Comparison of ENCODE assay signal across 9 mouse cellular contexts in the genomic region with DNA sequence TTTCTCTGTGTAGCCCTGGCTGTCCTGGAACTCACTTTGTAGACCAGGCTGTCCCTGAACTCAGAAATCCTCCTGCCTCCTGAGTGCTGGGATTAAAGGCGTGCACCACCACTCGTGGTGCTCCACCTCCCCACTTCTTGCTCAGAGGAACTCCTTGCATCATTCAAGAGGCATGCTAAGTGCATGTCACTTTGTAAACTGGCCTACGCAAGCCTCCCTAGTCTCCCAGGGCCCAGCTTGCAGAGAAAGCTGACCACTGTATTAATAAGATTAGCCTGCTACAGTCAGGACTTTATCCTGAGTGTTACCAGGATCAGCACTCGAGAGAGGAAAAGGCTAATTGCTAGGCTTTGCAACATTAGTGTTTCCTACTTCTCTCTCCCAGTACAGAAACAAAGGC.
"Had no signal": no experiment of that assay in that cellular context is flagged by ENCODE, and none has a peak within 500 bp of the region (broad histone marks: within the 10 kb centered on the region; RNA-seq: fewer than 3 reads in every experiment).

No protein-coding gene starts in this region.

- ATAC-seq: liver, postnatal 0 days; midbrain, embryonic 13.5 days; midbrain, embryonic 15.5 days had no signal

- DNase-seq: liver, embryonic 13.5 days; liver, postnatal 0 days; lung, embryonic 14.5 days; right cerebral cortex, postnatal 14 days; thymus, adult 2 months; thymus, postnatal 25 days; thymus, postnatal 4 days had no signal
